Mouse (Mus musculus) heart, postnatal 4 days (tissue): ENCODE data around the gene Cutc. TPM values are rescaled to one million over a fixed set of nuclear protein-coding genes. Genes with fewer than 3 reads are reported as not detected.

Experiments used
- DNase-seq: peaks from one replicate; pipeline ENCODE4 v3.0.0; 2021
- total RNA-seq, 2 experiments: library from RNA; stranded (reverse); gene quantifications; 2 replicates each; pipeline ENCODE4 v1.2.3; 2021

Cutc gene
- total RNA-seq, 2 experiments from 2014 or later = 8.2 to 8.3 TPM

DNA sequence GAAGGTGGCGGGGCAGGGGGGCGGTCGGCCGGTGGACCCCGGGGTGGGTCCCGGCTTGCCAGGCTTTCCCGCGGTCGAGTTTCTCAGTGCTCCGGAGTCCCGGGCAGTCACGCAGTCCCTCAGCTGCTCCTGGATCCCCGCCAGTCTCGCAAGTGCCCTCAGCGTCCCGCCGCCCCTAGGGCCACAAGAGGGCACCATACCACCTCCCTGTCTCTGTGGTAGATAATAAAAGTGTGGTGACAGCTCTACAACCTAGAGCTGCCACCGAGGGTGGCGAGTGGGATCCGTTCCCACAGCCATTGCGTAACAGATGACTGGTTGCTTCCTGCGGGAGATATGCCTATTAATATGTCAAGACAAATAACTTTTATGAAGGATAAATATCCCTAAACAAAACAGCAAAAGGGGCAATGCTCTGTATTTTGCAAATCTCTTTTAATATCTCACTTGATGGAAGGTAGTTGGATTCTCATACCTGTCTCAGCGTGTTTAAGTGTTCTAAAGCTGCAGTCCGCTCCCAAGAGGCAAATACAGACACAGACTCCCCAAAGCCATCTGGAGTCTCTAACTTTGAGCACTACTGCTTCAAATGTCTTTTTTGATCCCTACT, 535 bp downstream of the Cutc start:
- DNase-seq = peak; percentile 94

- DNase-seq = no peak
Observed at GRCm38 (mm10) chr19:43754237-43754636, 1.4 kb downstream of the Cutc start.

- DNase-seq = no peak
Observed at GRCm38 (mm10) chr19:43754872-43755271, 2.1 kb downstream of the Cutc start.

GRCm38 (mm10) chr19:43760504-43760903, 7.7 kb downstream of the Cutc start:
- peak; percentile 85 for DNase-seq

DNA sequence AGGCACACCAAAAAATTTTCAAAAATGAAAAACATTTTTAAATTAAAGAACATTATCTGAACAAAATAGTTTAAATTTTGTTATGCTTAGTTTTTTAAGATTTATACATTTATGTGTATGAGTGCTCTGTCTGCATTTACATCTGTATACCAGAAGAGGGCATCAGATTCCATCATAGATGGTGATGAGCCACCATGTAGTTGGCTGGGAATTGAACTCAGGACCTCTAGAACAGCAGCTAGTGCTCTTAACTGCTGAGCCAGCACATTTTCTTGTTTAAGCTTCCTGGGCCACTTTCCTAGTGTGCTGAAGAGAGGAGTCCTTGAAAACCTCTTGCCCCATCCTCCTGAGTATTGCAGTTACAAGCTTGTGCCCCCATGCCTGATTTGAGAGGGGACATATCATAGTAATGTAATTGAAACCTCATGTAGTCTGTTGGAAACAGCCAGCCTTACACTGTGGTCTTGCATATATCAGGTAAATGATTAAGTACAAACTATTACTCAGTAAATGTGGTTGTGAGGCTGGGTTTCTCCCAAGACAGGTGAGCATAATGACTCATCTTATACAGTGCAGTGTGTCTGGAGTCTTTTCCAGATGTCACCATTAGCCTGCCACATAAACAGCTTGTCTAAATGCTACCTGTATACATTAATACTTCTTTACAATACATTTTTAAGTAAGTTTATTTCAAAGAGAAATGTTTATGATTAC, 8.9 kb downstream of the Cutc start:
- no peak for DNase-seq

DNA sequence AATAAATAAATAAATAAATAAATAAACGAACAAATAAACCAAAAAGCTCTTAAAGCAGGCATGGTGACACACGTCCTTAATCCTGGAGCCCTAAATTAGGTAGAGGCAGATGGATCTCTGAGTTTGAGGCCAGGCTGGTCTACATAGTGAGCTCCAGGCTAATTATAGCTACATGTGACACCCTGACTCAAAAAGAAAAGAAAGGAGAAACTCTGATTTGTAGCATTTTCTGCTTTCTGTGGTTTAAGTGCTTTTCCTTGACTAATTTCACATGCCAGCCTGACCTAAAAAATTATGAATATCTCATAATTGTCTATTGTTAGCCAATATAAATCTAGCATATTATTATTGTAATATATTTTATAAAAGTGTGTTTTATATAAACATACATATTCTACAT, 9.6 kb downstream of the Cutc start:
- DNase-seq = no peak

DNA sequence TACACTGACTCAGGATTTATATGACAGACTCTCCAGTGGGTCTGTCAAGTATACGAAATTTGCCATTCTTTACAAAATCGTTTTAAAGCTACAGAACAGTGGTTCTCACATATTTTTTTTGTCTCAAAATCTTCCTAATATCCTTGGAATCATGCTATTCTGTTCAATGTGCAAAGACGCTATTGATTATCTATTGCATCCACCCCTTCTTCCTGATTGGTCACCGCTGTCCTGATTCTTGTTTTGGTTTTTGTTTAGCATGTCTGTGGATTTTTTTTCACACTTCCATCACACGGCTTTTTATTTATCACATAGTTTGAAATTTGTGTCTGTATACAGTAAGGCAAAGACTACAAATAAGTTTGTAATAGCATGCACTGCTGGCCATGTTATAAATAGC, 13.7 kb downstream of the Cutc start:
- no peak for DNase-seq

GRCm38 (mm10) chr19:43767549-43768322, 14.9 kb downstream of the Cutc start:
- no peak for DNase-seq

GRCm38 (mm10) chr19:43769366-43769960, 16.7 kb downstream of the Cutc start:
- no peak for DNase-seq

DNA sequence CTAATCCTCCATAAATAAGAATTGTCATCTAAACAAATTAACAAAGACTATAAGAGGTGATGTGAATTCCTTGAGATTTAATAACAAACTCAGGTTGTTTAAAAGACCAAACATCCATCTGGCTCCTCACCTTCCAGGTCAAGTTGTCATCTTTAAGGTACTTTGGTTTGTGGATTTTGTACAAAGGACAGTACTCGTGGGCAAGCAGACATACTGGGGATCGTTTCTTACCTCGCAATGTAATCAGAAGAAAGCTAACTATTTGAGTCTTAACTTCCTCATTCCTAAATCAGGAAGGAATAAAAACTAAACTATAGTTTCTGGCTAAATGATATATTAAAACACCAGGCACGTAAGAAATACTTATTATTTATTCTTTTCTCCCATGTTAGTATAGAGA, 17.8 kb downstream of the Cutc start:
- DNase-seq = no peak

DNA sequence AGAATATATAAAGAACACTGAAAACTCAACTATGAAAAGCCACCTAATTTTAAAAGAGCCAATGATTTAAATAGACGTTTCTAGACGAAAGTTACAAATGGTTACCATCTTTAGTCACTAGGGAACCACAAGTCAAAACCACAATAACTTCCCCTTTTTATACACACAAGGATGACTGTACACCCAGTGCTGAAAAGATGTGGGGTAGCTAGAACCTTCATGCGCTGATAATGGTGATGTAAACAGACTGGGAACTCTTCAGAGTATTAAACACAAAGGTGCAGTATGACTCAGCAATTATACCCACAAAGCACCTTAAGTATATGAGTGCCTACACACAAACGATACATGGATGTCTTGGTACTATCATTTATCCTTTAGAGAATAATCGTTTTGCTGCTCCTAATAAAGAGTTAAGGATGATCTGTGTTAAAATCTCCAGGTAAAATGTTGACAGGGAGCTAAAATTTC, 18.7 kb downstream of the Cutc start:
- no peak for DNase-seq

DNA sequence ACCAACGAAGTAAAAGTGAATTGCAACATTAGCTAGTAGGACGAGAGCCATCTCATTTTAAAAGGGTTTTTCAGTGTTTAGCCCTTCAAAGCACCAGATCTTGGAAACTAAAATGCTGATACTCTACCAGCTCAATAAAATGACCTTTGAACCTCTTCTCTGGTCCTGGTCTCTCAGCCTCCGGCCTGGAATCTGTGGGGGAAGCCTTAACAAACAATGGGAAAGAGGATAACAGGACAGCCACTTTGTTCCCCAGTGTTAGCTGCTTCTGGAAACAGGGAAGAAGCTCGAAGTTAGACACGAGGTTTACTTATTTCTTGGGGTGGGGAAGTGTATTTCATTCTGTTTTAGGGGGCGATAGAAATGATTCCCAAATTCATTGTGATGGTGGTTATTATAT, 19.5 kb downstream of the Cutc start:
- no peak for DNase-seq

GRCm38 (mm10) chr19:43775433-43775832, 22.6 kb downstream of the Cutc start:
- DNase-seq = no peak

GRCm38 (mm10) chr19:43776561-43776960, 23.8 kb downstream of the Cutc start:
- no peak for DNase-seq

DNA sequence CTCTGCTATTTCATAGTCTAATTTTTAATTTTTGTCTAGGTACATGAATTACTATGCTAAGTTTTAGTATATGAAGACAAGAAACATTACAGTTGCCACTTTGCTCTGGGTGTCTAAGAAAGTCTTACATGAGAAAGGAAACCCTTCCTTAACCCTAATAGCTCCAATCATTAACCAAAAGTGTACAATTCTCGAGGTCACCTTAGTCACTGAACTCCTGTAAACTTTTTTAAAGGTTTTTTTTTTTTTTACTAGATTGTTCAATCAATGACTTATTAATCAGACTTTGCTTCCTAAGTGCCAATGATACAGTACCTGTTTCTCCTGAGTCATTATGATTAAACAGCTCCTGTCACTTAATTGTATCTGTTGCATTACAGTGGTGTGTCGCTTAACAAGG, 24.5 kb downstream of the Cutc start:
- DNase-seq = no peak

DNA sequence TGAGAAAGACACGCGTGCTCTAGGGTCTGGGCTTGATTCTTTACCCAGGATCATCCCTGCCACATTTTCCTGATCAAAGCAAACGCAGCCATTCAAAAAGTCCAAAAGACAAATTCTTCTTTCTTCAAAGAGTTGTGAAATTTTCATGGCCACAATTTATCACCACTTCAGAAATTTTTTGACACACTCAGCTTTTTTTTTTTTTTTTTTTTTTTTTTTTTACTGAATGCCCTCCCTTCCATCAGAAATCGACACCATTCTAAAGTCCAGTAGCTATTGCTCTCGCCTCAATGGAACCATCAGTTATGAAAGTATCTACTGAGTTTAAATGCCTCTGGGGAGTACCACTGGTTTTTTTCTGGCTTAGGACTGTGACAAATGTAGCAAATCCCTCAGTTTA, 27.6 kb downstream of the Cutc start:
- no peak for DNase-seq

DNA sequence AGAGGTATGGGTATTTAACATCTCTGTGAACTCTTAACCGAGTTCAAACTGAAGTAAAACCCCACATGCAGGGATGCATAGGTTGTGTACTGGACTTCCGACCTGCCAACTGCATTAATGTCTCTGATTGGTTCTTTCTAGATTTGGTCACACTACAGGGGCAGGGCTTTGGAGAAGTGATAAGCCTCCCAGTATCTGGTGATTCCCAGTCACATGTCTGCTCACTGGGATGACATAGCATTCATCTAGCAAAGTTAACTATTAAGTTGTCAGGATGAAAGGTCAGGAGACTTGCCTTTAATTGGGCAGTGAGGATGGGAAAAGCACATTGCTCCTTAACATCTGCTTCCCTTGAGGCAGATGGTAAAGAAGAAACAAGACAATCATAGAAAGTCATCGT, 29.2 kb downstream of the Cutc start, which contains the start of gene Abcc2:
Gene Abcc2, plus strand, starts transcription at position 213 of the 400 bp plus-strand sequence.
- DNase-seq = no peak

DNA sequence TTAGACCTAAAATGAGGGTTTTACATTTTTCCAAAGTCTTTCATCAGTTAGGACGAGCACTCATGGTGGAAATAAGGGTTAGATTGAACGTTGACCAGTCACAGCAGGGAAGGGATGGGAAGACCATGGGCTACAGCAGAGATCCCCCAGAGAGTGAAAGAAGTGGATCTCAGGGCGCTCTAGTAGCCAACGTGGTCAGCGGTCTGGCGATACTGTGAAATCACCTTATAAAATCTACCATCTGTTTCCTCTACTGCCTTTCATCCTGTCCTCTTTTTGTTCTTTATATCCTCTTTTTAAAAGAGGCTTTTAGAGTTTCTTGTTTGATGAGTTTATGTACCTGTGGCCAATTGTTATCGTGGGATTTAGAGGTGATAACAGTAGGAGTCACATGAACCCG, 32.0 kb downstream of the Cutc start:
- DNase-seq = no peak

DNA sequence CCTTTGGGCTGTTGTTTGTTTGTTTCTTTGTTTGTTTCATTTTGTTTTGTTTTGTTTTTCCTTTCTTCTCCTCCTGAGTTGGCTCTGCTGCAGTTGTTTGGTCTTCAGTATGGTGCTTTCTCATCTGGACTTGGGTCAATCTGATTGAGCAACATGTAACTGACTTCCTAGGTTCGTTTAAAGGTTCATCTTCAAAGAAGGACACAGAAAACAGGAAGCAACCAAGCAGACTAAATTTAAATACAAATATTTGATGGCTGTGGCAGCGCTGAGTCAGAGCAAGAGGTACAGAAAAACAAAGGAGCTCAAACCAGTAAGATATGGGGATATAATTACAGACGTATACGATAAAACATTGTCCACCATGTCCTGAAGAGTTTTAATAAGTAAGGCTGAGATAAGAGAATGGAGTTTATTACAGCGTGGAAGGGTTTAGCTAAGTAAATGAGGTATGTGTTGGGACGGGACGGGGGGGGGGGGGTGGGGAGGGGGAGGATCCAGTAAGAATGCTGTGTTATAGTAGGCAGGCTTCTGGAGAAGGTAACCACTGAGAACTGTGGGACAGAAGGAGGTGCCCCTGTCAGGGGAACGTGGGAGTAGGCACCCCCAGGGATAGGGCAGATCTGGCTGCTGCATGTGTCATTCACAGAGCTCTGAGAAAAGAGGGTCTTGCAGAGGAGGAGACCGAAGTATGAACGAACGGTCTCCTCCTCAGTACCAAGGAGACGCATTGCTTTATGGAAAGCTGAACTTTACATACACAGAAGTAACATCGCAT, 33.6 kb downstream of the Cutc start:
- no peak for DNase-seq

GRCm38 (mm10) chr19:43789817-43790216, 37.0 kb downstream of the Cutc start:
- DNase-seq = no peak

GRCm38 (mm10) chr19:43792537-43792936, 39.7 kb downstream of the Cutc start:
- no peak for DNase-seq

- no peak for DNase-seq
Observed at GRCm38 (mm10) chr19:43793951-43794350, 41.2 kb downstream of the Cutc start.
